Mouse (Mus musculus): ENCODE data around the gene Htr1b.

Htr1b gene

DNA sequence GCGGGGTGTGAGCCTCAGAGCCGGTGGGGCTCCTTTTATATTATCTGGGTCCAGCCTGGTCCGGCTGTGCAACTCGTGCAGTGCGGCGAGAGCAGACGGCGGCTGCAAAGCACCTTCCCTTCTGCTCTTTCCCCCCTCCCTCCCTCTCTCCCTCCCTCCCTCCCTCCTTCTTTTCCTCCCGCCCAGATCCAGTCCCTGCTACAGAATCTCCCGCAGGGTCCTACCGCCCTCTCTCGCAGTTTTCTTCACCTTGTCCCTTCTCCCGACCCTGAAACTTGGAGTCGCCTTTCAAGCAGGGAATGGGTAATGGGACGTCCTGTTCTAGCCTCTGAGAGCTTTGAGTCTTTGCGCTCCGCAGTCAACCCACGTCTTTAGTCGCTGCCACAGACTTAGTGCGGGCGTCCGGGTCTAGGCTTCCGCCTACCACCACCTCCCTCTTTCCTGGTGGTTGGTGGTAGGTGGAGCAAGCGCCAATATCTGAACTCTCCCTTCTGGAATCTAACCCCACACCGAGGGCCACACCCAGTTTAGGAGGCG, at the start of gene Htr1b:
Htr1b (minus strand) TSS at position 392 of the 537 bp plus-strand sequence.
- DNase-seq (ENCODE audit: low spot score): no peak

GRCm38 (mm10) chr9:81676716-81677115, 43.1 kb upstream of the Htr1b start:
- no peak for DNase-seq (ENCODE audit: low spot score)

DNA sequence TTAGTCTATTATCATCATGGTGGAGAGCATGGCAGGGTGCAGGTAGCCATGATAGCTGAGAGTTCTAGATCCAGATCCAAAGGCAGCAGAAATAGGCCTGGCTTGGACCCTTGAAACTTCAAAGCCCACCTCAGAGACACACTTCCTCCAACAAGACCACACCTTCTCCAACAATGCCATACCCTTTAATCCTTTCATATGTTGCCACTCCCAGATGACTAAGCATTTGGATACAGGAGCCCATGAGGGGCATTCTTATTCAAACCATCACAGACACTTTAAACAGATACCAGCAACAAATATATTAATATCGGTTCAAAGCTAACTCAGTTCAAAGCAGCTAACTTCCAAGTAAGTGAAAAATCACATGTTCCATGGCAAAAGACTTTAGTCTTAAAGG, 3.9 kb upstream of the Htr1b start:
- DNase-seq (ENCODE audit: low spot score): no peak

DNA sequence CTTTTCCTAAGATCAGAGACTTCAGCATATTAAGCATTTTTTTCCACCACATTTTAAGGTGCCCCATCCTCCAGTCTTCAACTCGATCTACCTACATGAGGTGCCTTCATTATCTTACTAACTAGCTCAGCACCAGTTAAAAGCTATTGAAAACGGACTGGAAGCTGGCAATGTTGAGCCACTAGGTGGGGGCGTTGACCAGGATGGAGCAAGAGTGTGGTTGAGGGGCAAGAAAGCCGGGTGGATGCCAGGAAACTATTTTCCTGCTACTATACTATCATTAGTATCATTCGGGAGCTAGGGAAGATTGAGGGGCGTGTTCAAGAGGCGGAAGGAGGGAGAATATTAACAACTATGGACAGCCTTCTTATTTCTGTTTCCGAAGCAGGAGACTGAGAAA, 1.5 kb upstream of the Htr1b start:
- peak; percentile 46 for DNase-seq (ENCODE audit: low spot score)

DNA sequence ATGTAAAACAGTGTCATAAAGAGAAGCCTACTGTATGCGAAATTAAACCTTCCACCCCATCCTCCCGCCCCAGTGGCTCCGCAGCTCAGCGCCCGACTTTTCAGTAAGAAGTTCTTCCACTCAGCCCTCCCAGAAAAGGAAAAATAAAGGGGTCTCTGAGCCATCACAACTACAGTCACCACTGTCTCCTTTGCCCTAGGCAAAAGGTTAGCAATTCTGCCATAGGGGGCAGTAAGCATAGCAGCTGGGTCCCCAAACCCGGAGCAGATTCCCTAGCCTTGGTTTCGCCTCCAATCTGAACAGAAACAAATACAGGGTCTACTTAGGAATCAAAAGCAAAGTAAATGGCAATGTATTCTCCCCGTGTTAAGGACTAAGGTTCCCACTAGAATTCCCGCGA, 535 bp upstream of the Htr1b start:
- no peak for DNase-seq (ENCODE audit: low spot score)

GRCm38 (mm10) chr9:81632736-81633436, 742 bp downstream of the Htr1b start:
- peak; percentile 49 for DNase-seq (ENCODE audit: low spot score)

GRCm38 (mm10) chr9:81632191-81632735, 1.4 kb downstream of the Htr1b start:
- DNase-seq (ENCODE audit: low spot score): no peak

DNA sequence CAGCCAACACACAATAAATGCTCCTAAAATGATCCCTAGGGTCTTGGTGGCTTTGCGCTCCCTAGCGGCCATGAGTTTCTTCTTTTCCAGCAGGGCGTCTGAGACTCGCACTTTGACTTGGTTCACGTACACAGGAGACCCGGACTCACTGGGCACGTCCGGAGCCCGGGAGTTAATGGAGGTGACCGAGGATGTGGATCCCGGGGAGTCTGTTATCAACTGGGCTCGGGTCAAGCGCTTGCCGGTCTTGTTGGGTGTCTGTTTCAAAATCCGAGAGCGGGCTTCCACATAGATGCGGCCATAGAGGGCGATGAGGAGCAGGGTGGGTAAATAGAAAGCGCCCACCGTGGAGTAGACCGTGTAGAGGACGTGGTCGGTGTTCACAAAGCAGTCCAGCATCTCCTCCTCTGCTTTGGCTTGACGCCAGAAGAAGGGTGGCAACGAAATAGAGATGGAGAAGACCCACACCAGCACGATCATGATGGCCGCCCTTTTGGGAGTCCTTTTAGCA, 2.0 kb downstream of the Htr1b start:
- DNase-seq (ENCODE audit: low spot score): peak; percentile 45

DNA sequence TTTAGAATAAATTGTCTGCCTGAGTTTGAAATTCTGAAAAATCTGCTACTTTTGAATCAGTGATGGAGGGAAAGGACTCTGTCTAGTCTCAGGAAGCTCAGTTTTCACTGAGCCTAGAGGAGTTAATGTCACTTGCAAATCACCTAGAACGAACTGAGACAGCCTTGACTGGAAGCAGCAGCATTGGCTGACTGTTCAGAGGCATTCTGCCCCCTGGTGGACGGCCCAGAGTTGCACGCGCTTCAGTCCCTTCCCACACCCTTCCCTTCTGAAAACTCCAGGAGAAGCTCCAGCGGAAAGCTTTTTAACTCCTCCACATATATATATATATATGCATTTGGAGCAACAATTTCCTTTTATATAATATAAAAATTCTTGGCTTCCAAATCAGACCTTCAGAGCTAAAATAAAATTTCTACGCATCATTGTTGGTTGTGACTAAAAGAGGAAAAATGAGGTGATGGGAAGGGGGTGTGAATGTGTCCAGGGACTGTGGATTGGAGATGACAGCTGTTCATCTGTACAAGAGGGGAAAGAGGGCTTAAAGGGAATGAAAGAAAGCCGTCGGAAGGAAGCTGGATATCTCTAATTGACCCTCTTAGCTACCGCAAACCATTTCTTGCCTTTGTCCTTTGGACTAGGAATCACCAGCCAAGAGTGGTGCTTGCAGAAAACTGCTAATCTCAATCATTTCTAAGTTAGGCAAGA, 6.6 kb downstream of the Htr1b start:
- peak; percentile 88 for DNase-seq (ENCODE audit: low spot score)

DNA sequence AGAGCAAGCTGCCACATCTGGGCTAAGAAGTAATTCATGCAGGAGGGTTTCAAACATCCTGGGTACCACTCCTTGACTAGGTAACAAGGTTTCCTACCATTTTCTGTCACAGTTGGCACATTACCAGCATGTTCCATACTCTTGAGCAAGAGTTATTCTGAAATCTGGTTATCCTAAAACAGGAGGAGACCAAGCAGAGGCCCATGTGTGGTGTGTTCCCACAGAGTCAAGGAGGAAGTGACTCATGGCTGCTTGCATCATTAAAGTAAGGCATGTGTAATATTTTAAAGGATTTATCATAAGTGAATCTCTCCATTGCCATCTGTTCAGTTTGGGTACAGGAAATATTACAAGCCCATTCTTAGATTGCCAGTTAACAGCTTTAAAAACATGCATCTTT, 7.7 kb downstream of the Htr1b start:
- no peak for DNase-seq (ENCODE audit: low spot score)

GRCm38 (mm10) chr9:81622873-81623272, 10.8 kb downstream of the Htr1b start:
- DNase-seq (ENCODE audit: low spot score): no peak

DNA sequence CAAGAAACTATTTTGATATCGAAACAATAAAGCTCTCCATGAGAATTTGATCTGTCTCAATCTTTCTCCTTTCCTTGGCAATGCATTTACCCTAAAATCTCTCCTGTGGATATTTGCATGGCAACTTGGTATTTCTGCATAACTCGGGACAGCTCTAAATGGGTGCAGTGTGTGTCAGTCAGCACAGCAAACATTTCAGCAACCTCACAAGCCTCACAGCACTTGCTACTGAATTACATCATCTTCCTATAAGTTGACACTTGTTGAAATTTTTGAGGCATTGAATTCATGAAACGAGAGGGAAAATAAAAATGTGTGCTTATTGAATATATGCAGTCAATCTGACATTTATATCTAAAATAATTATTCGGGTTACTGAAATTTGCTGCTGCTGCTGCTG, 22.6 kb downstream of the Htr1b start:
- no peak for DNase-seq (ENCODE audit: low spot score)

All from testis, postnatal 10 days (tissue).